ENCODE assay signal across 7 mouse cellular contexts in the genomic region with DNA sequence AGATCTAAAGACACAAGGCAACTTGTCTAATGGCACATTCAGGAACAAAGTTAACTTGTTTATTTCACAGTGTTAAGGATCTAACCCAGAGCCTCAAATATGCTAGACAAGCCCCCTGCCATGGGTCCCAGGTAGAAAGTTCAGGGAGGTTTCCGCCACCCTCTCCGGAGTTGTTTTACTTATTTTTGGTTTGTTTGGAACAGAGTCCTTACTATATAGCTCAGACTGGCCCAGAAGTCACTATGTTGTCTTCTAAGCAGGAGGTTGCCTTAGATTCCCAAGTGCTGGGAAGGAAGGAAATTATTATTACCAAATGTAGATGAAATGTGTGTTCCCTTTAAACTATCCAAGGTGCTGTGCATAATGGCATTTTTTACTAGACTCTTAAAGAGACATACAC. TPM values are rescaled to one million over a fixed set of nuclear protein-coding genes. Genes with fewer than 3 reads are reported as not detected.
DNase-seq lines count a peak whose midpoint lies in the region; ATAC-seq and TF ChIP-seq lines count a peak whose summit lies in the region.

No protein-coding gene starts in this region.

- peak overlapping the region; percentile 12 for H3K4me3 ChIP-seq in lung, embryonic 16.5 days (ENCODE audit: low read length)
- peak overlapping the region; percentile 44 for H3K4me3 ChIP-seq in forebrain, embryonic 12.5 days (replicated peaks)
- H3K4me3 ChIP-seq in limb, embryonic 15.5 days: peak overlapping the region; percentile 22
- peak overlapping the region; percentile 30; the same call in 1 of the 2 replicates for H3K4me3 ChIP-seq in stomach, postnatal 0 days (ENCODE audit: low read depth, low read length)

- DNase-seq in lung, postnatal 25 days (ENCODE audit: low spot score): no peak
- DNase-seq in stomach, postnatal 0 days (ENCODE audit: low spot score): no peak
- no peak for DNase-seq in left cerebral cortex, postnatal 25 days (ENCODE audit: low spot score in 2 of 2)
- DNase-seq in left cerebral cortex, adult 11 months (ENCODE audit: low spot score): no peak

- TF ChIP-seq EP300 in stomach, postnatal 0 days (optimal IDR thresholded peaks at IDR 0.05): no peak

- TF ChIP-seq CTCF in stomach, postnatal 0 days (IDR thresholded peaks at IDR 0.05; ENCODE audit: low read depth): no peak

- peak overlapping the region; percentile 42 for H3K4me2 ChIP-seq in lung, embryonic 16.5 days (ENCODE audit: low read depth, low read length)
- peak overlapping the region; percentile 46 for H3K4me2 ChIP-seq in forebrain, embryonic 12.5 days
- H3K4me2 ChIP-seq in limb, embryonic 15.5 days: peak overlapping the region; percentile 40
- peak overlapping the region; percentile 42 for H3K4me2 ChIP-seq in stomach, postnatal 0 days (replicated peaks; ENCODE audit: low read depth)

- no peaks in the 10 kb centered on the region for H3K9me3 ChIP-seq in lung, embryonic 16.5 days (ENCODE audit: control insufficient read depth, low read length)
- no peaks in the 10 kb centered on the region for H3K9me3 ChIP-seq in forebrain, embryonic 12.5 days
- no peaks in the 10 kb centered on the region for H3K9me3 ChIP-seq in limb, embryonic 15.5 days
- H3K9me3 ChIP-seq in stomach, postnatal 0 days (ENCODE audit: control insufficient read depth, low read length): no peaks in the 10 kb centered on the region

- H3K27ac ChIP-seq in lung, embryonic 16.5 days (ENCODE audit: low read length): peak overlapping the region; percentile 47; the same call in 1 of the 2 replicates
- H3K27ac ChIP-seq in forebrain, embryonic 12.5 days: peak overlapping the region; percentile 69
- H3K27ac ChIP-seq in limb, embryonic 15.5 days: peak overlapping the region; percentile 69
- peak overlapping the region; percentile 53; the same call in 1 of the 2 replicates for H3K27ac ChIP-seq in stomach, postnatal 0 days (replicated peaks)

- no peak for ATAC-seq in lung, embryonic 16.5 days (ENCODE audit: low read depth)
- no peak for ATAC-seq in forebrain, embryonic 12.5 days (ENCODE audit: low FRiP score)
- ATAC-seq in limb, embryonic 15.5 days (ENCODE audit: insufficient number of reproducible peaks, low FRiP score, low TSS enrichment, low read depth): no peak
- no peak for ATAC-seq in stomach, postnatal 0 days (ENCODE audit: low FRiP score, low TSS enrichment)

- H3K36me3 ChIP-seq in lung, embryonic 16.5 days (ENCODE audit: control insufficient read depth, insufficient read depth, low read length): no peaks in the 10 kb centered on the region
- no peaks in the 10 kb centered on the region for H3K36me3 ChIP-seq in forebrain, embryonic 12.5 days (replicated peaks)
- H3K36me3 ChIP-seq in limb, embryonic 15.5 days: no peaks in the 10 kb centered on the region
- H3K36me3 ChIP-seq in stomach, postnatal 0 days (ENCODE audit: control insufficient read depth, insufficient read depth, low read length): no peaks in the 10 kb centered on the region

- intact Hi-C loops in left cerebral cortex, postnatal 25 days (cut with DNase I): no loop called here

- 28% methylated on average over 2 of the region's 2 CpGs for WGBS in lung, embryonic 16.5 days
- WGBS in forebrain, embryonic 12.5 days: 61% methylated on average over 2 of the region's 2 CpGs
- WGBS in limb, embryonic 15.5 days: 34% methylated on average over 2 of the region's 2 CpGs
- WGBS in stomach, postnatal 0 days: 30% methylated on average over 2 of the region's 2 CpGs

- H3K4me1 ChIP-seq in lung, embryonic 16.5 days (replicated peaks; ENCODE audit: control insufficient read depth, insufficient read depth, low read length): peaks cover 7% of the 10 kb centered on the region
- peaks cover 21% of the 10 kb centered on the region for H3K4me1 ChIP-seq in forebrain, embryonic 12.5 days
- peaks cover 7% of the 10 kb centered on the region for H3K4me1 ChIP-seq in limb, embryonic 15.5 days
- H3K4me1 ChIP-seq in stomach, postnatal 0 days (replicated peaks; ENCODE audit: control insufficient read depth, insufficient read depth): no peaks in the 10 kb centered on the region

- H3K27me3 ChIP-seq in lung, embryonic 16.5 days (ENCODE audit: control insufficient read depth, insufficient read depth, low read depth, low read length): no peaks in the 10 kb centered on the region
- H3K27me3 ChIP-seq in forebrain, embryonic 12.5 days: no peaks in the 10 kb centered on the region
- no peaks in the 10 kb centered on the region for H3K27me3 ChIP-seq in limb, embryonic 15.5 days
- no peaks in the 10 kb centered on the region for H3K27me3 ChIP-seq in stomach, postnatal 0 days (ENCODE audit: control insufficient read depth, insufficient read depth, low read length)

- H3K9ac ChIP-seq in lung, embryonic 16.5 days (ENCODE audit: low read length): peak overlapping the region; percentile 41
- peak overlapping the region; percentile 17; the same call in 1 of the 2 replicates for H3K9ac ChIP-seq in forebrain, embryonic 12.5 days
- H3K9ac ChIP-seq in limb, embryonic 15.5 days: no peak overlapping the region
- 0 out of 2 replicates have a peak overlapping the region, but pooled peaks have one; percentile 14 for H3K9ac ChIP-seq in stomach, postnatal 0 days (ENCODE audit: low read length)

RNA-seq across cellular contexts. Expression of gene Zfand6, which starts 9.7 kb away (rescaled TPM):
- 185 and 186 TPM in 2 replicates for polyA plus RNA-seq in lung, embryonic 16.5 days (2015; fragmentation: Nextera tagmentation; extraction: Ambion mirVana)
- 211 and 215 TPM in 2 replicates for polyA plus RNA-seq in forebrain, embryonic 12.5 days (2016; fragmentation: Nextera tagmentation; extraction: Ambion mirVana)
- 153 and 161 TPM in 2 replicates for polyA plus RNA-seq in limb, embryonic 15.5 days (2015; fragmentation: Nextera tagmentation; extraction: Ambion mirVana)
- polyA plus RNA-seq in stomach, postnatal 0 days (2015; fragmentation: Nextera tagmentation; extraction: Ambion mirVana): 128 and 138 TPM in 2 replicates
- total RNA-seq in left cerebral cortex, postnatal 25 days (2021): 10 to 100 TPM; 61.2 to 64.7 TPM
